Mouse (Mus musculus): ENCODE results near the gene Pip5k1c.

Gene Pip5k1c

GRCm38 (mm10) chr10:81322444-81322843 is 29.7 kb downstream of the Pip5k1c start:
- in situ Hi-C loops (cut with MboI, MseI) = loop anchor here (5.0 kb wide), 1 partner anchor 35 kb away; no protein-coding TSS in a partner anchor

GRCm38 (mm10) chr10:81323141-81323775 is 30.5 kb downstream of the Pip5k1c start:
- in situ Hi-C loops (cut with MboI, MseI) = loop anchor here (5.0 kb wide), 1 partner anchor 36 kb away; no protein-coding TSS in a partner anchor

- in situ Hi-C loops (cut with MboI, MseI) = loop anchor here (5.0 kb wide), 1 partner anchor 37 kb away; no protein-coding TSS in a partner anchor
Measured at GRCm38 (mm10) chr10:81323791-81324530, 31.2 kb downstream of the Pip5k1c start.

- in situ Hi-C loops (cut with MboI, MseI) = no loop called here
Measured at GRCm38 (mm10) chr10:81325176-81325575, 32.4 kb downstream of the Pip5k1c start.

GRCm38 (mm10) chr10:81325781-81326180 is 33.0 kb downstream of the Pip5k1c start:
- in situ Hi-C loops (cut with MboI, MseI) = no loop called here

GRCm38 (mm10) chr10:81326858-81327257 is 34.1 kb downstream of the Pip5k1c start:
- in situ Hi-C loops (cut with MboI, MseI) = no loop called here

GRCm38 (mm10) chr10:81327959-81328358 is 35.2 kb downstream of the Pip5k1c start:
- in situ Hi-C loops (cut with MboI, MseI) = no loop called here

GRCm38 (mm10) chr10:81328386-81328785 is 35.6 kb downstream of the Pip5k1c start, which contains the start of gene Tbxa2r:
TSS of gene Tbxa2r (plus strand) at chr10:81328731.
- in situ Hi-C loops (cut with MboI, MseI) = no loop called here

GRCm38 (mm10) chr10:81329194-81329975 is 36.6 kb downstream of the Pip5k1c start:
- in situ Hi-C loops (cut with MboI, MseI) = no loop called here

- in situ Hi-C loops (cut with MboI, MseI) = no loop called here
Measured at GRCm38 (mm10) chr10:81330007-81330406, 37.2 kb downstream of the Pip5k1c start.

- in situ Hi-C loops (cut with MboI, MseI) = no loop called here
Measured at GRCm38 (mm10) chr10:81332277-81332676, 39.5 kb downstream of the Pip5k1c start.

- in situ Hi-C loops (cut with MboI, MseI) = no loop called here
Measured at GRCm38 (mm10) chr10:81334324-81334723, 41.6 kb downstream of the Pip5k1c start.

- in situ Hi-C loops (cut with MboI, MseI) = no loop called here
Measured at GRCm38 (mm10) chr10:81335393-81336340, 42.9 kb downstream of the Pip5k1c start.

- in situ Hi-C loops (cut with MboI, MseI) = no loop called here
Measured at GRCm38 (mm10) chr10:81336558-81336957, 43.8 kb downstream of the Pip5k1c start.

GRCm38 (mm10) chr10:81340551-81341332 is 48.0 kb downstream of the Pip5k1c start:
- in situ Hi-C loops (cut with MboI, MseI) = loop anchor here (10.0 kb wide), 1 partner anchor 286 kb away; no protein-coding TSS in a partner anchor

- in situ Hi-C loops (cut with MboI, MseI) = loop anchor here (10.0 kb wide), 1 partner anchor 287 kb away; no protein-coding TSS in a partner anchor
Measured at GRCm38 (mm10) chr10:81341333-81341949, 48.7 kb downstream of the Pip5k1c start.

GRCm38 (mm10) chr10:81342686-81343505 is 50.1 kb downstream of the Pip5k1c start, which contains the start of gene Gipc3:
TSS of gene Gipc3 (minus strand) at chr10:81343266.
- in situ Hi-C loops (cut with MboI, MseI) = loop anchor here (10.0 kb wide), 1 partner anchor 288 kb away; no protein-coding TSS in a partner anchor

GRCm38 (mm10) chr10:81344421-81345161 is 51.8 kb downstream of the Pip5k1c start:
- in situ Hi-C loops (cut with MboI, MseI) = loop anchor here (10.0 kb wide), 1 partner anchor 290 kb away; no protein-coding TSS in a partner anchor
